Mouse (Mus musculus): Measurements from ENCODE around the gene Mrpl33.
"Not testable (repeated sequence)": the region's sequence is repeated elsewhere in the genome, so short reads cannot be mapped to it uniquely, and the experiment has no call there.

Mrpl33 gene

DNA sequence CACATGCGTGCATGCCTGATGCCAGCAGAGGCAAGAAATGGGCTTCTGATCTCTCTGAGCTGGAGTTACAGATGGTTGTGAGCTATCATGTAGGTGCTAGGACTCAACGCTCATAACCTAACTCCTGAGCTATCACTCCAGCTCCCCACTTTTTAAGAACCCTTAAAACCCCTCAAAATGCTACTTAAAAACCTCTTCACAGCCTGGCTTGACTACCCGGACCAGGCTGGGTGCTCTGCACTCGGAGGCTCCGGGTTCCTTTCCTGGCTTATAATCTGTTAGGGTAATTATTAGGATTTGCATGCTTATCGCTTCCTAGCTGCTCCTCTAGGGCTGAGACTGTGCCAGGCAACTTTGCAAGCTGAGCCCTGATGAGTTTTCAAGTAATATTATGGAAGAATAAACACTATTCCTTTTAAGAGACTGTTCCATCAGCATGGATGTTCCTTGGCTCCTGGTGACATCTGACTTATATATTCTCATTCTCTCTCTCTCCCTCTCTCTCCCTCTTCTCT is 752 bp downstream of the Mrpl33 start:
- DNase-seq = no peak

DNA sequence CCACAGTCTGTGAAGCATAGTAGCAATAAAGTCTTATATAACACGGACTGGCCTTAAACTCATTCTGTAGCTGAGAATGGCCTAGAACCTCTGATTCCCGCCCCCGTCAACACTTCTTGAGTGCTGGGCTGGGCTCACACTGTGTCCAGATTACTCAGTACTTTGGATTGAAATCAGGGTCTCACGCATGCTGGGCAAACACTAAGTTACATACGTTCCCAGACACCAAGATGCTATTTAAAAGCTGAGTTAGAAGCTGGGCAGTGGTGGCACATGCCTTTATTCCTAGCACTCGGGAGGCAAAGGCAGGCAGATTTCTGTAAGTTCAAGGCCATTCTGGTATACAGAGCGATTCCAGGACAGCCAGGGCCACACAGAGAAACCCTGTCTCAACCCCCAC is 1.4 kb downstream of the Mrpl33 start:
- no peak for DNase-seq

DNA sequence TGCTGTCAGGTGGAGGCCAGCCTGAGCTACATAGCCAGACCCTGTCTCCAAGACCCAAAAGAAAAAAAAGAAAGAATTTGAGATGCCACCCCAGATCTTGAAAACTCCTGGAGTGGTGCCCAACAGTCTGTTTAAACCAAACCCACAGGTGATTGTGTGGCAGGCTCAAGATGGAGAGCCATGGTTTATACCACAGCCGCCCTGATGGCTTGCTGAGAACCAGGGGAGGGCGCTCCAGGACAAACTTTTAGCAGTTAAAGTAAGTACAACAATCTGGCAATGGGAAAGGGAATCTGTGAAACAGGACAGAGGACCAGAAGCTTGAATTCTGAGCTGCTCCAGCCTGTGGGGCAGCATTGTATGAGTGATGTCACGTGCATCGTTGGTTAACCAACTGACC is 1.8 kb downstream of the Mrpl33 start:
- DNase-seq = peak; percentile 28 to 47

DNA sequence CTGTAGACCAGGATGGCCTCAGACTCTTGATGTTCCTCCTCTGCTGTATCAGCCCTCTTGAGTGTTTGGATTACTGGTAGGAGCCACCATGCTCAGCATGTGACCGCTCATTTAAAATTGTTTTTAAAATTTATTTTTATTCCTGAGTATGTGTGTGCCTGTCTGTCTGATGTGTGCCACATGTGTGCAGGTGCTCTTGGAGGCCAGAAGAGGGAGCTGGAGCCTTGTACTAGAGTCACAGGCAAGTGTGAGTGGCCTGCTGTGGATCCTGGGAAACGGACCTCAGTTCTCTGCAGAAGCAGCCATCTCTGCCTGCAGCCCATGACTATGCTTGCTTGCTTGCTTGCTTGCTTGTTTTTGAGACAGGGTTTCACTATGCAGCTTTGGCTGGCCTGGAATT is 2.4 kb downstream of the Mrpl33 start:
- no peak for DNase-seq

DNA sequence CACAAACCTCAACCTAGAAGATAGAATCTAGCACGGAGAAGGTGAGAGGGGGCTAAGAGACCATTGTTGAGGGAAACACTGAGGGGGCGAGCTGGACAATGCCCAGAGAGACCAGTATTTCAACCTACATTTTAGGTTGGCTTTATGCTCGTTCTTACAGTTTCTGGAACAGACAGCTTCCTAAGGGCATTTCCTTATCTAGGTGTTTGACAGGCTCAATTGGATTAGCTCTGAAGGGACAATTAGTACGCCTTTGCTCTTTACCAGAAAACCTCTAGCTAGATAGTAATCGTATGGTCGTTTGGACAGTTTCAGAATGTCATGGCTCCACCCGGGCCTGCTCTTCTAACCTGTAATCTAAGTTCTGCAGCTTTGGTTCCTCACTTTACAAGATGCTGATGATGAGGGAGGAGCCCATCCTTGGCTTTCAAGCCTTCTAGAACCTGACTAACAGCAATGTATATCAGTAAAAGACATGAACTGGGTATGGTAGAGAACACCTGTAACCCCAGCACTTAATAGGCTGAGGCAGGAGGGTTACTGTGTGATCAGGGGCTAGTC is 4.5 kb downstream of the Mrpl33 start:
- no peak for DNase-seq

DNA sequence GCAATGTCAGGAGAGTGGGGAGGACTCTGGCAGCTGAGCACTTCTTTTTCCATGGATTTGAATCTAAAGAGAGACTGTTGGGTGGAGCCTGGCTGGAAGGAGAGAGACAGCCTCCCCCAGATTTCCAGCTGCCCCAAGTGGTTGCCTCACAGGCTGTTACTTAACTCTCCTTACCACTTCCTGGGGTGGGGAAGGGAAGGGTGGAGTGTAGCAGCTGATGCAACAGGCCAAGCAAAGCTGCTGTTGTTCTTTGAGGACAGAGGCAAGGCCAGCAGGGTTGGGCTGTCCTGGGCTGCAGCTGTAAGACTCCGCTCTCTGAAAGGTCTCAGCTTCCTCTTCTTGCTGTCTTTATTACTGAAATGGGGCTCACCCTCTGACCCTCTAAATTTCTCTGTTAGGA is 5.6 kb downstream of the Mrpl33 start:
- no peak for DNase-seq

DNA sequence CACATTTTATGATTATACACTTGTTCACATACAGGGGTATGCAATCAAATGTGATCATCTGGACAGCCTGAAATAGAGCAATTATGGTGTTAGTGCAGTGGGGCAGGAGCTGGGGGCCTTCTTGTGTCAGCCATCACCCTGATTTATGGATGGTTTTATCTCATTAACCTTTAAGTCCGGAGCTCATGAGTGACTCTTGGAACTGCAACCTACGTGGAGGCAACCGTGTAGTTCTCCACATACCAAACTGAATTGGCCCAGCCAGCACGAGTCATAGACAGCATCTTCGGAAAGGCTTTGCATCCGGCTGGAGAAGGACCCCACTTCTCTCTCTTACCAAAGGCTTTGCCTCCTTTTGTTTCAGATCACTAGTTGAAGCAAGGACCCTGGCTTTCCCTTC is 7.0 kb downstream of the Mrpl33 start:
- DNase-seq = no peak

DNA sequence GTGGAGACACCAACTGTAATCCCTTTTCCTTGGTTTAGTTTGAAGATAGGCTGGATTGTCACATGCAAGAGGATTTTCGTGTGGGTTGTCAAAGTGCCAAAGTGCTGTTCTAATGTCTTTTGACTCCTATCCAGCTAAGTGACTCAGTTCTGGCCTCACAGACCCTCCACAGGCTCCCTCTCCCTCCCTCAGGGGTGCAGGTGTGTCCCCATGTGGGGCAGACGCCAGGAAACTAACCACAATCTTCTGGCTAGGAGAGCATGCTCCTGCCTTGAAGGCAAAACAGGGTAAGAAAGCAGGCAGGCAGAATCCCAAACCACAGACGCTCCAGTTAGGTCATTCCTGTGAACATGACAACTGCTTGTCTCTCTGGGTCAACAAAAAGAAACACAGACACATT is 9.4 kb downstream of the Mrpl33 start:
- DNase-seq = no peak

DNA sequence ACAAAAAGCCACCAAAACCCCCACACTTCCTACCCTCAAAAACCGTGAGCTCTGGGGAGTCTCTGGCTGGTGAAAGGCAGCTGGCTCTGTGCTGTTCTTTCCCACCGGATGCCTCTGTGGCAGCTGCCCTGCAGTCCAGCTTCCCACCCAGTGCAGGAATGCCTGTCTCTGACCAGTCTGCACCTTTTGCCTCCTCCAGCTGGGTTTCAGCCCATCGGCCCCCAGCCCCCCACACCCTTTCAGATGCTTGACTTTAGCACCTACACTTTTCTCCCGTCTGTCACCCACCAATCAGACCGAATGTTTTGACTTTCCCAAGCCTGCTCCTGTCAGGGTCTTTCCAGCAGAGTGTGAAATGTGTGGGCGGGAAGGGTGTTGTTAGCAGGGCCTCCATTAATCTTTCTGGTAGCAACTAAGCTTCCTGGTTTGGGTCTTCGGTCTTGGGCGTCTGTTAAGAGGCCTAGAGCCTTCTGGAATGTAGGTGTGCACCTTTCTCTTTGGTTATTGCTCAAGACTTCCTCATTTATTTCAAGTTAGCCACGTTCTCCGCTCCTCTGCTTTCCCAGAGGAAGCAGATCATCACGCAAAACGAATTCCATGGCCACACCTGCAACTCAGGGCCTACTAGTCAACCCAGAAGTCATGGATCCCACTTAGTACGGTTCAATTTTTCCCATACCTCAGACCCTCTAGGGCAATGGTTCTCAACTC is 13.8 kb downstream of the Mrpl33 start:
- no peak for DNase-seq

DNA sequence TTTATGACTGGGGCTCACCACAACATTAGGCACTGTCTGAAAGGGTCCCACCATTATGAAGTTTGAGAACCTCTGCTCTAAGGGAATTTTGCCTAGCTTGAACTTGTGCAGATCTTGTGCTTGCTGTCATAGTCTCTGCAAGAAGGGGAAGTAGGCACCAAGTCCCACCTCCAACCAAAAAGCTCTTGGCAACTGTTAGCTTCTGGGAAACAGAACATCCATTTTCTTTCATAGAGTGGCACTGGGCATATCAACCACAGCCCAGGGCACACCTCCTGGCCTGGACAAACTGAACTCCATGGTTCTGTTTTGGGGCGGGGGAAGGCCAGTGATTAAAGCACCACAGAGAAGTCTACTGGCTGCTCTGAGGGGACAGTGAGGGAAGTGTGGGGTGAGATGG is 14.5 kb downstream of the Mrpl33 start:
- no peak for DNase-seq

DNA sequence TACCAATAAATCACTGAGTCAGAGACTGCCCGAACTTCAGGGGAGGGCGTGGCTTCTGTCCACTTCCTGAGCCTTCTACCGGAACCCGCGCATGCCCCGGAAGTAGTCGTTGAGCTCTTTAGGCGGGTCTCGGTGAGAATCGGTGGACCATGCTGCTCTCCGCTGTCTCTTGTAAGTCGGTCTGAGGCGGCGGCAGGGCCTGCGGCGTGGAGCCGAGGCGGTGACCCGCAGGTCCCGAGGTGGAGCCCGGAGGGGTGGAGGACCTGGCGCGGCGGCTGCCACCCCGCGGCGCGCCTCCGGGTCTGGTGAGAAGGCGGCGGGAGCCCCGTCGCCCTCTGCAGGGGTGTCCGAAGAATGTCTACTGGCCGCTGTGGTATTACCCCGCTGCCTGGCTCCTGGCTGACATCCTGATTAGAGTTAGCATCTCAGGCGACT is 17.1 kb downstream of the Mrpl33 start:
- DNase-seq = peak; percentile 82 to 84

DNA sequence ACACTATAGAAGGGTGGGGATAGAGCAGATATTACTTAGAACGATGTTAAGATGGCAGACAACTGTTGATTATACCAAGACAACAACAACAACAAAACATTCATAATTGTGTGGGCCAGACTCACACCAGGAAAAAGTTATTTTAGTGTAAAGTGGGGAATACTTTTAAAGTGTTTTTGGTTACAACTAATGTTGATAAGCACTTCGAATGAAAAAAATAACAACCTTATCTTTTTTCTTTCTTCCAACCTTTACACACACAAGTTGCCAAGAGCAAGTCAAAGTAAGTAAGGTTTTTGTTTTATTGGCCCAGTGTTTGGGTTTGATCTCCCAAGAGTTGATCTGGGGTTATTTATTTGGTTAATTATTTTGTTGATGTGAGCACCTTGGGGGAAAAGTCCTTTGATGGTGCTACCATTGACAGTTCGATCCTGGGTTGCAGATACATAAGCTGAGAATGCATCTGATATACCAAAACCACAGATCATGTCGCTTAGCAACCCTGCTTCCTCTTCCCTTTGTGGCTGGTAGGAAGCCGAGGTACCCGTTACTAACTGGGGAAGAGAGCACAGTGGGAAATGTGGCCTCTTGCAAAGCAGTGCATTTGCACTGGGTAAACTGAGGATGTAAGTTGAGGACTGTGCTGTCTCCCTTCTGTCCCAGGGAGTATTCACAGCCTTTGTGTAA is 17.7 kb downstream of the Mrpl33 start:
- no peak for DNase-seq

DNA sequence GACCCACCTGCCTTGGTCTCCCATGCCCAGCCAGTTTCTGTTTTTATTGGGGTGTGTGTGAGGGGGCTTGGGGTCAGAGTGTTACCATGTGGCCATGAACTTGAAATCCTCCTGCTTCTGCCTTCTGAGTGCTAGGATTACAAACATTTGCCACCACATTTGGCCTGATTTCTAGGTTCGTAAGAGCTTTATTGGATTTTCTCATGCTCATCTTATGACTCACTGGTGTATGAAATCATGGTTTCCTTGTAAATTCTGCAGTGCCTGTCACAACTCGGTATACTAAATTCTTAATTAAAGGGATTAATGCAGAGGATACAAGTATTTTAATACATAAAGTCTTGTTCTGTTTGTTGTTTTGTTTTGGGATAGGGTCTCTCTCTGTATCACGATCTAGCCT is 23.6 kb downstream of the Mrpl33 start:
- no peak for DNase-seq

DNA sequence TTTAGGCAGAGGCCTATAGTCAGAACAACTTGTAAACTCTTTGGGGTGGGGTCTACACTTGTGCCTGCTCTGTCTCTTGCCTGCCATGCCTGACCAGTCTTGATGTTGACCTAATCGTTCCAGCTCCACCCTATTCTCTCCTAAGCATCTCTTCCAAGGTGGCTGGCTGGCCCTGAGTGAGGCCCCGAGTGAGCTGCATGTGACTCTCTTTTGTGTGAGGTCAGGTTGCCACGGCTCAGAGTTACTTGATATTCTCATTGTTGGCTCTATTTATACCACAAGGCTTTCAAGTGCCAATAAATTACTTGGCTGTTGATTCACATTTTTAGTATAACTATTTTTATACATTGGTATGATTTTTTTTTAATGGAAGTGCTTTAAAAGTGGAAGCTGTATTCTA is 30.4 kb downstream of the Mrpl33 start:
- no peak for DNase-seq

DNA sequence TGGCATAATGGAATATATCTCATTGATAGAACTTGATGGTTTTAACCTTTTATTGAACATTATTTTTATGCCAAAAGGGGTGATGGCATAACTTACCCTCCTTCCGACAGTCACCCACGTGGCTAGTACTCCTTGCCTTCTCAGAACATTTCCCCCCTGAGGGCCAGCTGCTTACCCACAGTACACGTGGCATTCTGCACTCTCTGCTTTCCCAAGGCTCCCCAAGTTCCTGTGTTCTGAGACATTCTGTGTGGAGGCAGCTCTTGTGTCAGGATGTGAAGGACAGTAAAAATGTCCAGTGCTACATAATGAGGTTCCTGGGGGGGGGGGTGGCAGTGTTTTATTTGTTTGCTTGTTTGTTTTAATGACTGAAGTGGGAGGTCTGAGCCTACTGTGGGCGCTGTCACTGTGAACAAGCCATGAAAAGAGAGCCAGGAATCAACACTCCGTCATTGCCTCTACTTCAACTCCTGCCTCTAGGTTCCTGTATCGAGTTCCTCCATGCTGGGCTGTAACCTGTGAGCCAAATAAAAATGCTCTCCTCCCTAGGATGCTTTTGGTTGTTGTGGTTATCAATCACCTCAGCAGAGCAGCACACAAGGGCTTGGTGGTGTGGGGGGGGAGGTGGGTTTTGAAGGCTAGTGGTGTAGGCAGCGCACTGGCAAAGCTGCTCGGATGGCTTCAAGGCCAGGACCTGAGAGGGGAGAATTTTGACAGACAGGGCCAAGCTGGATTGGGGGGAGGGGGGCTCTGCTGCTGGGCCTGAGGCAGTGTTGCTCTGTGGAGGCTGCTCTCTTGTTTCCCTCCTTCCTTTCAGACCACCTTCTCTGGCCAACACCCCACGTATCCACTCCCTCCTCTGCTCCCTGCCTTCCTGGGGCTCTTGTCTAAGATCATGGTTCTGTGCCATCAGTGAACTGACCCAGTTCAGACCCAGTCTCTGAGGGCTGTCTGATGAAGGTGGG is 31.1 kb downstream of the Mrpl33 start:
- DNase-seq = no peak

DNA sequence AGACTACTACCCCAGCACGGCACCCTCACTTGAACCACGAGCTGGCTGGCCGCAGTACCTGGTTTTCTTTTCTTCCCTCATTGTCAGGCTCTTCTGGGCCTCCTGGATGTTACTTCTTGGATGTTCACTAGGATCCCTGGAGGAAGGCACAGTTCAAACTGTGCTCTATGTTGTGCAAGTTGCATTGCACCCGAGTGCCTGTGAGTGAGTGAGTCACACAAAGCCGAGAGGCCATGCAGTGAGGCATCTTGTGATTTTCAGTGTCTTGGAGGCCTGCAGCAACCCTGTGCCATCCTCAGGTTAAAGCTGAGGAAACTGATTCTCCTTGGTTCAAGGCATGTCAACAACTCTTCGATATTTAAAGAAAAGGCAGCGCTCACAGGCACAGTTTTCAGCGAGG is 31.8 kb downstream of the Mrpl33 start:
- DNase-seq = no peak

DNA sequence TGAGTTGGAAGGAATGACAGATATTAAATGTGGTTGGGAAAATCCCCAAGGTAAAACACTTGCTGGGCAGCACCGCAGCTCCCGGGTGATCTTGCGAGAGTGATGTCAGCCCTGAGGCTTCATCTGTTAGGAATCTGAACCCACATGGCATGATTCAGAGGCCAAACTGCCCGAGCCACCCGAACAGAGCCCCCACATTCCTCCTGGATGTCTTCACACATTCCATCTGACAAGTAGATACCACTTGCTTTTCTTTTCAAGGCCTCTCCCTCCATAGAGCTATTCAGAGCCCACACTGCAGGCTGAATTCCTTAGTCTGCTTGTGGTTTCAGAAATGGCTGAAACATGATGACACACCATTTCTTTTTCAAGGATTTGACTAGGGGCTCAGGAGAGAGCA is 33.3 kb downstream of the Mrpl33 start:
- DNase-seq = no peak

DNA sequence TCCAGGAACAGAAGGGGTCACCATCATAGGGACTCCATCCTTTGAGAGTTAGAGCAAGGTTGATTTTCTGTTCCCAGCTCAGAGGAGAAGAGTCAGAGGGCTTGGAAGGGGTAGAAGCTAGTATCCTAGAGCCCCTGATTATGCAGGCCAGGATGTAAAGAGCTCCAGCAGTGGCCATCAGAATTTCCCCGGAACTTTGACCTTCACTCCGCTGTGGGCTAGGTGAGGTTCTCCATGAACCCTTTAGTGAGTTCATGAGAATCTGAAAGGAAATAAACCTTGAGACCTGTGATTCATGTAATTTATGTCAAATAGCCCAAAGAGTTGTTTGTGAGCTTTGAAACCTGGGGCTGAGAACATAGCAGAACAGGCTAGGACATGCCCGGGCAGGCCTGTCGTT is 34.4 kb downstream of the Mrpl33 start:
- not testable (repeated sequence) for DNase-seq

DNA sequence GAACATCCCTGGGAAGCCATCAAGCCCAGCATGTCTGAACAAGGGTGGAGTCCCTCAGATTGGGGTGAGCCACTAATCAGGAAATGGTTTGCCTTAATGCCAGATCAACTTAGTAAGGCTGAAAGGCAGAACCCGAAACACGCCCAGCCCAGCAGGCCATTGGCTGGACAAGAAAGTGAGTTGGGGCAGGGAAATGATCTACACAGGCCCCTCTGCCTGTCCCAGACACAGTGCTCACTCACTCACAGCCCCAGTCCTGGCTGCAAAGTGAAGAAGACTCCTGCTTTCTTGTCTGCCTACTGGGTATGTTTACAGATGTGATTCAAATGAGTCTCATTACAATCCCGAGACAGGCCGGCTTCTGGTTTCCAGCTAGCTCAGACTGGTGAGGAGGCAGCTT is 37.4 kb downstream of the Mrpl33 start:
- DNase-seq = no peak

DNA sequence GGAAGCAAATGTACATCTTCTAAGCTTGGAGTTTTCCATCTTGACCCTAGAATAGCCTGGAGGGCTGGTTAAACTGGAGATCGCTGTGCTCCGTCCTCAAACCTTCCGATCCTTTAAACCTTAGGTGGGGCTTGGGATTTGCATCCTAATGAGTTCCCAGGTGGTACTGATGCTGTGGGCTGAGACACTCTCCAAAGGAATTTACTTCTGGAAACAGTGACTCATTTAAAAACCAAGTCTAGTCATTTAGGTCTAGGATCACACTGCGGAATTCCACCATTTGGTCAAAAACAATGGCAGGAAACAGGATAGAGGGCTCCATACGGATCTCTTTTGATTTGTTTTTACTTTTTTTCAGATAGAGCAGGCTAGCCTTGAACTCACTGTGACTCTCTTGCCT is 37.9 kb downstream of the Mrpl33 start:
- no peak for DNase-seq

DNA sequence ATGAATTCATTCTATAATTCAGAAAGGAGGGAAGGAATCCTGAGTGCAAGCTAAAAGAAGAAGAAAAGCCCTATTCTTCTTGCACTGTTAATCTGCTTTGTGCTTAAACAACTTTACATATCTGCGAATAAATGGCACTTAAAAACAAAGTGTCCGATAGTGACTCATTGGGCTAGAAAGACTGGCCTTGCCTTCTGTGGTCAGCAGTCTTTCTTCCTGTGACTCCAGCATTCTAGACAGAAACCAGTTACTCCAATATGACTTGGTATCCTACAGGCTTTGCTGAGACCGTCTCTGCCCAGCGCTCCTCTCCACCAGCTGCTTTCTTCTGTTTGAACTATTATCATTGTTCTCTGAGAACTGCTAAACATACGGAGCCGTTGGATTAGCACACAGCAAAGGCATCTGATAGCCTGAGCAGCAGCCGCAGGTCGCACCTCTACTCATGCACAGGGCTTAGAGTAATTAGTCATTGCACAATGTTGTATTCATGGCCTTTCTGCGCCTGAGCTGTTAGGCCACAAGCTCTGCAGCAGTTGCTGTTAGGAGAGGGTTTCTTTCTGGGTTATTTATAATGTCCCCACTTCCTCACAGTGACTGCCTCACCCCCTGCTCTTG is 40.0 kb downstream of the Mrpl33 start:
- DNase-seq = no peak

DNA sequence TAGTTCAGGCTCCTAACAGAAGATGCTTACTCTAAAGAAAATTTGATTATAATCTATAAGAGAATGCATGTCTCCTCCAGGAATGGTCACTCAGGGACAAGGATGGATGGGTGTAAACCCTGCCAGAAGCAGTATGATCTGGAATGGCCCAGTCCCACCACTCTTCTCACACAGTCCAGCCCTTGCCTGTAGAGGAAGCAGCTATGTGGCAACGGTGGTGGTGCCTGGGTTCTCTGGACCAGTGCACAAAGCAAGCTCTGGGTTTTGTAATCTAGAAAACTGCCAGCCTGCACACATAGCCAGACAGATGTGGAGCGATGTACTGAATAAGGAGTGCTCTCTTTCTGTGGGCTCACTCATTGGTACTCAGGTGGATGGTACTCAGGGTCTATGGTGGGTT is 43.8 kb downstream of the Mrpl33 start:
- DNase-seq = no peak

DNA sequence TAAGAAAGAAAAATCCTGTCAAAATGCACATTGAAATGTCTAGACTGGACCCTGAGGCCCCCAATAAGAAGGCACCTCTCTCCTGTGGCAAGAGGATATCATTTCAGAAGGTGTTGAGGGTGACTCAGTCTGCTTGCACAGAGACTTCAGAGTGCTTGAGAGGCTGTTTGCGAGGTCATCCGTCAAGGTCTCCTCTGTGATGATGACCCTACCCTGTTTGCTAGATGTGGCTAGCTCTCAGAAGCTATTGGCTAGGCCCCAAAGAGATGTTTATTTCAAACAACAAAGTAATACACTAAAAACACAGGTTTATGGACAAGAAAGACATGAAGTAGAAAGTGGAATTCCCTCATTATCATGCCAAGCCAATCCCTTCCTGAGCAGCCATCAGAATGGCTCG is 45.6 kb downstream of the Mrpl33 start:
- no peak for DNase-seq
